Mouse (Mus musculus) lung, adult 2 months (tissue): ENCODE data around the gene Zbtb5.
"Not testable (repeated sequence)": the region's sequence is repeated elsewhere in the genome, so short reads cannot be mapped to it uniquely, and the experiment has no call there.

Source experiments
- CTCF ChIP-seq: fragments of 200-500 bp; IDR thresholded peaks from 2 replicates; pipeline ENCODE4 v1.5.1; 2011; ENCODE audit warnings: mild to moderate bottlenecking, low read length, control low read depth; ENCODE audit not compliant: insufficient read depth
- POLR2A ChIP-seq: fragments of 200-500 bp; IDR thresholded peaks from 2 replicates; pipeline ENCODE4 v1.6.1; 2011; ENCODE audit warnings: low read depth, mild to moderate bottlenecking, control low read depth, low read length, borderline replicate concordance; ENCODE audit errors: extremely low read depth

- not testable (repeated sequence) for TF ChIP-seq CTCF, POLR2A
These were observed 66.1 kb downstream of the Zbtb5 start for GRCm38 (mm10) chr4:44946126-44946525.
